Mouse (Mus musculus) spleen, adult 2 months (tissue): ENCODE measurements around the gene Selenom.

ENCODE experiments used
- CTCF ChIP-seq: fragments of 200-500 bp; IDR thresholded peaks from 2 replicates; pipeline ENCODE4 v1.5.1; 2011; ENCODE audit warnings: mild to moderate bottlenecking, inconsistent platforms; ENCODE audit not compliant: insufficient read depth, insufficient read length, insufficient replicate concordance; ENCODE audit errors: extremely low read depth
- POLR2A ChIP-seq: fragments of 200-500 bp; IDR thresholded peaks from 2 replicates; pipeline ENCODE4 v1.6.1; 2011; ENCODE audit warnings: low read depth, low read length, inconsistent platforms

DNA sequence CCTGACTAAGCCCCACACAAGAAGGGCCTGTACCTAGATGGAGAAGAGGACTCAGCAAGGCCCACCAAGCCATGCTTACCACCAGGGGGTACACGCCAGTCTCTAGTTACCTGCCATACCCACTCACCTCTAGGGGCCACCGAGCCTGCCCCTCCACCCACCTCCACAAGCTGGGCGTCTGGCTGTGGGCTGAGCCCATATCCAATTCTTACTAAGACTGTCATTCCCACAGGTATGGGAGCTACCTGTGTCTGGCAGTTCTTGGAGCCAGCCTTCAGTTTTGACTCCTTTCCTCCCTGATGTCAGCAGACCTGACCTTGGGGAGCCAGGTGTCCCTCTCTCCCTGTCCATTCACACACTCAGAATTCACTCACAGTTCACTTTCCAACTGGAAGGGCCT, 23.2 kb downstream of the Selenom start:
- TF ChIP-seq CTCF = no peak
- no peak for TF ChIP-seq POLR2A
